Mouse (Mus musculus) thymus, adult 2 months (tissue): ENCODE data around the gene Prrt1.

Experiments used
- CTCF ChIP-seq: fragments of 200-500 bp; IDR thresholded peaks from 2 replicates; pipeline ENCODE4 v1.5.1; 2012; ENCODE audit warnings: mild to moderate bottlenecking, control low read depth, low read length, moderate library complexity, borderline replicate concordance; ENCODE audit not compliant: control insufficient read depth, poor library complexity, insufficient read depth; ENCODE audit errors: extremely low read depth
- POLR2A ChIP-seq: fragments of 200-500 bp; IDR thresholded peaks from 2 replicates; pipeline ENCODE4 v1.6.1; 2012; ENCODE audit warnings: mild to moderate bottlenecking, low read length, control low read depth, moderate library complexity; ENCODE audit not compliant: control insufficient read depth, poor library complexity, insufficient read depth; ENCODE audit errors: extremely low read depth

DNA sequence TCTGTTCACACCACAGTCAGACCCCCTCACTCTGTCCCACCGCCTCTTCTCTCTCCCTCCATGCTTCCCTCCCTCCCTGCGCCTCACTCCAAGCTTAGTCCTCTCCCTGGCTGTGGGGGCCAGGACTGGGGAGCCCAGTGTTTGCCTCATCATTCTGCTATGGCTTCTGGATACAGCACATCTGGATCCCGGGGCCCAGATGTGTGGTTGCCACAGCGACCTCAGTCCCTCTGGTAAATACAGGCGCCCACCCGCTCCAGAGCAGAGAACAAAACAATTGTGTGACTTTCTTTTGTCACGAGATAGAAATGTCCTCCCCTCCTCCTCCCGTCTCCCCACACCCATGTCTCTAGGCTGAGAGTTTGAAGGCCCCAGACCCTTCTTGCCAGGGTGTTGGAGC is 27.3 kb downstream of the Prrt1 start:
- no peak for TF ChIP-seq CTCF
- TF ChIP-seq POLR2A: no peak
